Mouse (Mus musculus) MEL (cell line): ENCODE data around the gene Sh3glb1. TPM values are rescaled to one million over a fixed set of nuclear protein-coding genes. Genes with fewer than 3 reads are reported as not detected.

Experiments used
- DNase-seq: peaks from one replicate; pipeline ENCODE4 v3.0.0; 2011; ENCODE audit warnings: low read depth, low spot score
- H3K27ac ChIP-seq: 2 replicates; pipeline ENCODE4 v1.5.1; 2012; ENCODE audit warnings: low read depth, mild to moderate bottlenecking, control low read depth, low read length, moderate library complexity; ENCODE audit not compliant: control insufficient read depth
- H3K27me3 ChIP-seq, 2 experiments: fragments of 150-350 bp in 1 of 2; sonication (generic) in 1 of 2; 2 replicates each; pipeline ENCODE4 v1.6.1; 2012; ENCODE audit warnings: low read length in 2 of 2, mild to moderate bottlenecking in 2 of 2, improper control_type of control experiment in 1 of 2, moderate library complexity in 1 of 2; ENCODE audit not compliant: insufficient read depth in 2 of 2, control insufficient read depth in 1 of 2
- H3K36me3 ChIP-seq, 2 experiments: 2 replicates each; pipeline ENCODE4 v1.6.1; 2012 to 2014; ENCODE audit warnings: low read length in 2 of 2, improper control_type of control experiment in 1 of 2, inconsistent platforms in 1 of 2, mild to moderate bottlenecking in 1 of 2; ENCODE audit not compliant: insufficient read depth in 2 of 2, control insufficient read depth in 1 of 2
- H3K4me1 ChIP-seq, 2 experiments: fragments of 150-350 bp in 1 of 2; sonication (generic) in 1 of 2; 2 replicates each; pipeline ENCODE4 v1.6.1; 2012; ENCODE audit warnings: low read length in 2 of 2, improper control_type of control experiment in 1 of 2, mild to moderate bottlenecking in 1 of 2; ENCODE audit not compliant: insufficient read depth in 2 of 2, control insufficient read depth in 1 of 2
- H3K4me3 ChIP-seq, 2 experiments: fragments of 150-350 bp in 1 of 2; sonication (generic) in 1 of 2; 2 replicates each; pipeline ENCODE4 v1.5.1; 2012; ENCODE audit warnings: low read depth in 2 of 2, low read length in 2 of 2, mild to moderate bottlenecking in 2 of 2, moderate library complexity in 2 of 2, control low read depth in 1 of 2, improper control_type of control experiment in 1 of 2; ENCODE audit not compliant: control insufficient read depth in 1 of 2, insufficient read depth in 1 of 2
- H3K79me2 ChIP-seq: 2 replicates; pipeline ENCODE4 v1.6.1; 2012; ENCODE audit warnings: mild to moderate bottlenecking, low read length, moderate library complexity; ENCODE audit not compliant: control insufficient read depth, poor library complexity, insufficient read depth
- H3K9ac ChIP-seq: 2 replicates; pipeline ENCODE4 v1.6.1; 2012; ENCODE audit warnings: low read depth, mild to moderate bottlenecking, control low read depth, low read length, moderate library complexity; ENCODE audit not compliant: control insufficient read depth, poor library complexity, severe bottlenecking
- H3K9me3 ChIP-seq: fragments of 150-350 bp; sonication (generic); replicated peaks from 2 replicates; pipeline ENCODE4 v1.6.1; 2012; ENCODE audit warnings: mild to moderate bottlenecking, low read length, improper control_type of control experiment, moderate library complexity; ENCODE audit not compliant: insufficient read depth
- BHLHE40 ChIP-seq: IDR thresholded peaks from 2 replicates; pipeline ENCODE4 v1.6.1; 2012; ENCODE audit warnings: low read depth, mild to moderate bottlenecking, inconsistent platforms, low read length, improper control_type of control experiment, borderline replicate concordance
- CHD1 ChIP-seq: IDR thresholded peaks from 2 replicates; pipeline ENCODE4 v1.6.1; 2012; ENCODE audit warnings: low read depth, mild to moderate bottlenecking, inconsistent platforms, low read length, improper control_type of control experiment
- CHD2 ChIP-seq: IDR thresholded peaks from 2 replicates; pipeline ENCODE4 v1.6.1; 2011; ENCODE audit warnings: low read length, improper control_type of control experiment
- CTCF ChIP-seq, 3 experiments: IDR thresholded peaks in 2 of 3; conservative IDR thresholded peaks in 1 of 3; 2 replicates each; pipeline ENCODE4 v1.5.1; 2011 to 2012; ENCODE audit warnings: low read length in 3 of 3, low read depth in 2 of 3, mild to moderate bottlenecking in 2 of 3, improper control_type of control experiment in 1 of 3, inconsistent platforms in 1 of 3, mixed read lengths in 1 of 3, moderate library complexity in 1 of 3; ENCODE audit not compliant: control insufficient read depth in 1 of 3, insufficient read depth in 1 of 3, poor library complexity in 1 of 3, severe bottlenecking in 1 of 3
- EP300 ChIP-seq, 2 experiments: IDR thresholded peaks; 2 replicates each; pipeline ENCODE4 v1.6.1; 2011; ENCODE audit warnings: improper control_type of control experiment in 2 of 2, low read length in 2 of 2, low read depth in 1 of 2, mild to moderate bottlenecking in 1 of 2
- ETS1 ChIP-seq: IDR thresholded peaks from 2 replicates; pipeline ENCODE4 v1.6.1; 2012; ENCODE audit warnings: low read depth, mild to moderate bottlenecking, inconsistent platforms, low read length, improper control_type of control experiment, moderate library complexity
- JUND ChIP-seq: IDR thresholded peaks from 2 replicates; pipeline ENCODE4 v1.6.1; 2011; ENCODE audit warnings: low read depth, mild to moderate bottlenecking, improper control_type of control experiment, low read length
- MAX ChIP-seq: IDR thresholded peaks from 2 replicates; pipeline ENCODE4 v1.6.1; 2011; ENCODE audit warnings: low read length, improper control_type of control experiment
- MAZ ChIP-seq: IDR thresholded peaks from 2 replicates; pipeline ENCODE4 v1.6.1; 2012; ENCODE audit warnings: low read depth, mild to moderate bottlenecking, inconsistent platforms, low read length, improper control_type of control experiment
- MEF2A ChIP-seq: IDR thresholded peaks from 2 replicates; pipeline ENCODE4 v1.6.1; 2014; ENCODE audit warnings: low read depth, mild to moderate bottlenecking, inconsistent platforms, low read length, improper control_type of control experiment; ENCODE audit not compliant: poor library complexity, insufficient replicate concordance, severe bottlenecking; ENCODE audit errors: extremely low read depth
- MYB ChIP-seq: IDR thresholded peaks from 2 replicates; pipeline ENCODE4 v1.6.1; 2011; ENCODE audit warnings: mild to moderate bottlenecking, low read depth, low read length, improper control_type of control experiment
- MYC ChIP-seq: IDR thresholded peaks from 2 replicates; pipeline ENCODE4 v1.6.1; 2011; ENCODE audit warnings: low read depth, mild to moderate bottlenecking, low read length, improper control_type of control experiment, moderate library complexity
- NELFE ChIP-seq: IDR thresholded peaks from 2 replicates; pipeline ENCODE4 v1.6.1; 2011; ENCODE audit warnings: low read depth, low read length, improper control_type of control experiment
- POLR2AphosphoS2 ChIP-seq: IDR thresholded peaks from 2 replicates; pipeline ENCODE4 v1.6.1; 2011; ENCODE audit warnings: low read length, improper control_type of control experiment
- POLR2AphosphoS5 ChIP-seq: IDR thresholded peaks from 2 replicates; pipeline ENCODE4 v1.6.1; 2012; ENCODE audit warnings: low read depth, borderline replicate concordance, mild to moderate bottlenecking, inconsistent platforms, low read length, moderate library complexity, mixed read lengths
- RCOR1 ChIP-seq: IDR thresholded peaks from 2 replicates; pipeline ENCODE4 v1.6.1; 2012; ENCODE audit warnings: low read depth, mild to moderate bottlenecking, inconsistent platforms, low read length, improper control_type of control experiment
- SMC3 ChIP-seq: IDR thresholded peaks from 2 replicates; pipeline ENCODE4 v1.6.1; 2011; ENCODE audit warnings: low read depth, low read length, improper control_type of control experiment
- TAL1 ChIP-seq: IDR thresholded peaks from 2 replicates; pipeline ENCODE4 v1.6.1; 2012; ENCODE audit warnings: mild to moderate bottlenecking, inconsistent platforms, low read length, moderate library complexity, mixed read lengths
- TCF12 ChIP-seq: IDR thresholded peaks from 2 replicates; pipeline ENCODE4 v1.6.1; 2014; ENCODE audit warnings: low read depth, mild to moderate bottlenecking, inconsistent platforms, low read length, improper control_type of control experiment, moderate library complexity
- USF2 ChIP-seq, 2 experiments: IDR thresholded peaks; 2 replicates each; pipeline ENCODE4 v1.6.1; 2011 to 2012; ENCODE audit warnings: improper control_type of control experiment in 2 of 2, low read length in 2 of 2, borderline replicate concordance in 1 of 2, inconsistent platforms in 1 of 2, low read depth in 1 of 2, mild to moderate bottlenecking in 1 of 2; ENCODE audit not compliant: insufficient read depth in 1 of 2
- ZKSCAN1 ChIP-seq: IDR thresholded peaks from 2 replicates; pipeline ENCODE4 v1.6.1; 2012; ENCODE audit warnings: low read depth, mild to moderate bottlenecking, inconsistent platforms, low read length, improper control_type of control experiment, moderate library complexity
- ZMIZ1 ChIP-seq: IDR thresholded peaks from 2 replicates; pipeline ENCODE4 v1.6.1; 2012; ENCODE audit warnings: low read depth, mild to moderate bottlenecking, inconsistent platforms, low read length, improper control_type of control experiment, moderate library complexity
- ZNF384 ChIP-seq: IDR thresholded peaks from 2 replicates; pipeline ENCODE4 v1.6.1; 2012; ENCODE audit warnings: low read depth, mild to moderate bottlenecking, inconsistent platforms, low read length, improper control_type of control experiment
- polyA plus RNA-seq, 2 experiments: library from polyadenylated mRNA; stranded (reverse) in 1 of 2; unstranded in 1 of 2; fragments of >175 nt in 1 of 2; fragments of >200 nt in 1 of 2; gene quantifications; 2 replicates each; pipeline versions ENCODE4 v1.2.1 to v1.2.4; 2012; ENCODE audit warnings: low replicate concordance in 2 of 2, low read depth in 1 of 2; ENCODE audit not compliant: insufficient read length in 2 of 2, insufficient read depth in 1 of 2, missing spikeins in 1 of 2
- total RNA-seq: library from RNA; depleted of rRNA; stranded (reverse); fragments of 300-350 nt; gene quantifications from 2 replicates; pipeline ENCODE4 v1.2.3, GENCODE M21; 2012

Gene Sh3glb1
- total and polyA plus RNA-seq, 3 experiments = 33.9 to 89.2 (median 61.9) TPM

- H3K79me2 ChIP-seq = peaks cover 38% of the 10 kb centered on the region
- H3K4me1 ChIP-seq = peaks cover 5 to 9% of the 10 kb centered on the region in 2 experiments; a peak in 3 of 4 replicates
- H3K27me3 ChIP-seq = no peaks in the 10 kb centered on the region
- peaks cover 8 to 15% of the 10 kb centered on the region in 2 experiments for H3K36me3 ChIP-seq
- H3K4me3 ChIP-seq = no peak overlapping the region
- H3K9ac ChIP-seq = no peak overlapping the region
- no peak for TF ChIP-seq ETS1
- TF ChIP-seq ZKSCAN1 = no peak
- no peak for TF ChIP-seq JUND
- no peak for TF ChIP-seq MAX
- no peak for TF ChIP-seq BHLHE40
- no peak for TF ChIP-seq POLR2AphosphoS2
- no peak for TF ChIP-seq TCF12
- TF ChIP-seq MEF2A = no peak
- no peak for TF ChIP-seq MYC
- H3K27ac ChIP-seq = no peak overlapping the region
- no peak for DNase-seq
- H3K9me3 ChIP-seq = no peaks in the 10 kb centered on the region
Measured at GRCm38 (mm10) chr3:144715033-144715432, 5.1 kb downstream of the Sh3glb1 start.

DNA sequence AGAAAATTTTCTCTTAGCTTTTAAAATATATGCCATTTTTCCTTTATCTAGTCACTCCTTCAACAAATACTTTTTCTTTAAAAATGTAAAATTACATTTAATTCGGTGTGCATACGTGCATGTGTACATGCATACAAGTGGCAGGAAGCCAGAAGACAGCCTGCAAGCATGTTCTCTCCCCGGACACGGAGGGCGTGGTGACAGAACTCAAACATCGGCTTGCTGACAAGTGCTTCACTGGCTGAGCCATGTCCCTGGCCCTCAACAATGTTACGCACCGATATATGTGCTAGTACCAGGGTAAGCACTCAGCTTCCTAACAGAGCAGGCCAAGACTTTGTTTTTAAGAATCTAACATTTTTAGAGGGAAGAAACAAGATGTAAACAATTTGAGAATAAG lies 5.5 kb downstream of the Sh3glb1 start:
- Histone ChIP-seq H3K4me3 (no peak overlapping the region), H3K36me3 (peaks cover 10 to 15% of the 10 kb centered on the region in 2 experiments), H3K27ac (no peak overlapping the region), H3K27me3 (no peaks in the 10 kb centered on the region), H3K4me1 (peaks cover 5 to 9% of the 10 kb centered on the region in 2 experiments; a peak in 3 of 4 replicates), H3K9ac (no peak overlapping the region), H3K79me2 (peaks cover 34% of the 10 kb centered on the region), H3K9me3 (no peaks in the 10 kb centered on the region)
- no peak for DNase-seq
- TF ChIP-seq CHD1 (no peak), TAL1 (no peak), MYB (no peak), ZKSCAN1 (no peak), CHD2 (no peak), USF2 (IDR thresholded peaks at IDR 0.05; ENCODE audit: borderline replicate concordance in 1 of 2, insufficient read depth in 1 of 2, low read depth in 1 of 2, low read length in 2 of 2) (no peak), RCOR1 (no peak), EP300 (IDR thresholded peaks at IDR 0.05; ENCODE audit: low read depth in 1 of 2, low read length in 2 of 2) (no peak), CTCF (IDR thresholded peaks at IDR 0.05 in 2 of 3, conservative IDR thresholded peaks at IDR 0.05 in 1 of 3; ENCODE audit: control insufficient read depth in 1 of 3, insufficient read depth in 1 of 3, low read depth in 2 of 3, low read length in 3 of 3, poor library complexity in 1 of 3, severe bottlenecking in 1 of 3) (no peak), MAZ (no peak), POLR2AphosphoS5 (no peak), SMC3 (no peak), BHLHE40 (no peak), ZMIZ1 (no peak), POLR2AphosphoS2 (no peak), NELFE (no peak), ZNF384 (no peak), MAX (no peak)
